8 mouse cellular contexts compared by ENCODE assay signal in genomic region chr11:97343619-97344018, GRCm38 (mm10). TPM values are rescaled to one million over a fixed set of nuclear protein-coding genes. Genes with fewer than 3 reads are reported as not detected.
DNase-seq lines count a peak whose midpoint lies in the region; ATAC-seq lines count a peak whose summit lies in the region.

No protein-coding gene starts in this region.

- no peak for ATAC-seq in embryonic facial prominence, embryonic 13.5 days (ENCODE audit: insufficient number of reproducible peaks, insufficient read depth, low FRiP score, low TSS enrichment, low read depth)
- peak; percentile 75 for ATAC-seq in megakaryocyte, adult 5-6 weeks (ENCODE audit: poor library complexity, severe bottlenecking)

- no peaks in the 10 kb centered on the region for H3K9me3 ChIP-seq in embryonic facial prominence, embryonic 13.5 days

- no peak overlapping the region for H3K4me3 ChIP-seq in embryonic facial prominence, embryonic 13.5 days

- DNase-seq in adrenal gland, adult (ENCODE audit: inconsistent age in 2 of 2, low spot score in 1 of 2) = peak; percentile 37 to 72
- DNase-seq in adrenal gland, postnatal 4 days (ENCODE audit: low spot score in 2 of 2) = no peak
- DNase-seq in CD4-positive, CD25-positive, alpha-beta regulatory T cell, adult 2 months (ENCODE audit: low read depth, low spot score) = peak; percentile 74
- DNase-seq in kidney, postnatal 10 days = peak; percentile 38
- no peak for DNase-seq in right cerebral cortex, postnatal 14 days
- DNase-seq in left cerebral cortex, adult 9 months (ENCODE audit: low spot score in 2 of 2) = no peak

- no peaks in the 10 kb centered on the region for H3K36me3 ChIP-seq in embryonic facial prominence, embryonic 13.5 days

- no peaks in the 10 kb centered on the region for H3K27me3 ChIP-seq in embryonic facial prominence, embryonic 13.5 days

- H3K4me1 ChIP-seq in embryonic facial prominence, embryonic 13.5 days = peaks cover 12% of the 10 kb centered on the region

- no peak overlapping the region for H3K27ac ChIP-seq in embryonic facial prominence, embryonic 13.5 days

- H3K9ac ChIP-seq in embryonic facial prominence, embryonic 13.5 days = peak overlapping the region; percentile 44; the same call in 1 of the 2 replicates

- peak overlapping the region; percentile 37 for H3K4me2 ChIP-seq in embryonic facial prominence, embryonic 13.5 days

- 26% methylated on average over 17 of the region's 17 CpGs for WGBS in embryonic facial prominence, embryonic 13.5 days

RNA-seq across cellular contexts. Expression of gene Gpr179, which starts 8.3 kb away (rescaled TPM):
- 10 to 100 TPM; 10.3 to 11.1 TPM for total RNA-seq in adrenal gland, postnatal 4 days (2021)
- 0.15 and 0.21 TPM in 2 replicates for polyA plus RNA-seq in embryonic facial prominence, embryonic 13.5 days (2015; fragmentation: Nextera tagmentation; extraction: Ambion mirVana)
- total RNA-seq in megakaryocyte, adult 5-6 weeks (2015) = not detected in 2 replicates
- total RNA-seq in megakaryocyte, adult 5-6 weeks (2017) = under 0.01 TPM in 1 of 2 replicates, not detected in the other

RNA-seq across cellular contexts. Expression of gene Socs7, which starts 18.7 kb away (rescaled TPM):
- total RNA-seq in adrenal gland, postnatal 4 days (2021) = 10 to 100 TPM; 25.6 to 27.4 TPM
- polyA plus RNA-seq in embryonic facial prominence, embryonic 13.5 days (2015; fragmentation: Nextera tagmentation; extraction: Ambion mirVana) = 4.7 and 5.3 TPM in 2 replicates
- 4.0 and 4.4 TPM in 2 replicates for total RNA-seq in megakaryocyte, adult 5-6 weeks (2015)
- 7.6 and 8.5 TPM in 2 replicates for total RNA-seq in megakaryocyte, adult 5-6 weeks (2017)

RNA-seq across cellular contexts. Expression of gene Mrpl45, which starts 28.1 kb away (rescaled TPM):
- total RNA-seq in adrenal gland, postnatal 4 days (2021) = 10 to 100 TPM; 33.7 to 39.6 TPM
- 46.6 and 50.1 TPM in 2 replicates for polyA plus RNA-seq in embryonic facial prominence, embryonic 13.5 days (2015; fragmentation: Nextera tagmentation; extraction: Ambion mirVana)
- total RNA-seq in megakaryocyte, adult 5-6 weeks (2015) = 17.2 and 19.8 TPM in 2 replicates
- total RNA-seq in megakaryocyte, adult 5-6 weeks (2017) = 8.2 and 15.2 TPM in 2 replicates

Comparison
In these comparisons a context has a peak if more than half of its experiments do, and no peak if none do; other contexts are left out.
1. DNase-seq: peak in adrenal gland, adult (2 of 2), CD4-positive, CD25-positive, alpha-beta regulatory T cell, adult 2 months (single experiment) and kidney, postnatal 10 days (single experiment); none in adrenal gland, postnatal 4 days (0 of 2), right cerebral cortex, postnatal 14 days (single experiment) and left cerebral cortex, adult 9 months (0 of 2).
2. RNA of gene Gpr179, which starts 8.3 kb away (total RNA-seq): 10.3 to 11.1 TPM in adrenal gland, postnatal 4 days; under 0.01 TPM in megakaryocyte, adult 5-6 weeks; every median in the first group is over 10 times any median in the second.